Mouse (Mus musculus) mouse embryonic stem cell (cell line): ENCODE data around the gene Tfap2c.

Experiments used
- in situ Hi-C, 2 experiments: fragments of 300-500 bp; cut with MboI; formaldehyde crosslinking; loops; 1 replicate in 1 of 2; 3 replicates in 1 of 2; pipeline ENCODE4 v1.14.3; 2019 to 2020; ENCODE audit warnings: low sequenced_read_pairs in 2 of 2, low pct_unique_long_range_greater_than_20kb in 1 of 2, mixed read lengths in 1 of 2; ENCODE audit not compliant: unreplicated experiment in 1 of 2

Gene Tfap2c

DNA sequence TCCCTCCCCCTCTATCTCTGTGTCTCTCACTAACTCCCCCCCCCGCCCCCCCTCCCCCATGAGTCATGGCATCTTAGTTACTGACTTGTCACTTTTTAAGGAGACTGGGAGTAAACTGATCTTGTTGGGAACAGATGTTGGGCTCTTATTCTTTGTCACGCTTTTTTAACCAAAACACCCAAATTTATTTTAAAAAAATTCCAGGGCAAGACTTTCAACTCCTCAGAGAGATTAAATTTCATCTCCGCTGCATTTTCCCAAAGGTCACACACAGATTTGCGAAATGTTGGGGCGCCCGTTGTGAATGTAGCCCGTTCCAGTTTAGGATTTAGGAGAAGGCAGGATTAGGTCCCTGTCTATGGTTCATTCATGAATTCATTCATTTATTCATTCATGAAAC lies 47.7 kb downstream of the Tfap2c start:
- in situ Hi-C loops = no loop called here

DNA sequence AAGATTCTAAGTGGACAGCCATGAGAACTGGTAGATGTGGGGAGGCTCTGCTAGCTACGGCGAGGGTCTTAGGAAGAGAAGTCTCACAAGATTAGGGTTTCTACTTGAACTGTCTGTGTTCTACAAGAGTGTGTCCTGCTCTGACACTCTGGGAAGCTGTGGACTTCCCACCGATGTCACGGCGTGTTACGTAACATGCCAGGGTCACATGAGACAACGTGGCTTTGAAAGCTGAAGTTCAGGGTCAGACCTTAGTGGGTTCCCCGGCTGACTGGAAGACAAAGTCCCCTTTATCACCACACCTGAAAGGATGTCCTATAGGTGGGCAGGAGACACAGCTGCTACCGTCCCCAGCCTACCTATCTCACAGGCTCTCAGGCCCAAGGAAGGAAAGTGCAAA lies 48.5 kb downstream of the Tfap2c start:
- in situ Hi-C loops = no loop called here

DNA sequence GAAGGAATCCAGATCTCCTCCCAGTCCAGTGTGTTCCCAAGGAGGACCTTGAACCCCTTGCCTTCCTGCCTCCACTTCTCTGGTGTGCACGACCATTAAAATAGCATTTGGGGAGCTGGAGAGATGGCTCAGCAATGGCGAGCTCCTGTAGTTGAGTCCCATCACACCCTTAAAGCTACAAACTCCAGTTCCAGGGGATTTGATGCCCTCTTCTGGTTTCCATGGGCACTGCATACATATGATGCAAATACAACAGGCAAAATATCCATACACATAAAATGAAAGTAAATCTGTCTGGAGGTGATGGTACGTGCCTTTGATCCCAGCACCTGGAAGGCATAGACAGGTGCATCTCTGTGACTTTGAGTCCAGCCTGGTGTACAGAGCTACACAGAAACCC lies 55.2 kb downstream of the Tfap2c start:
- in situ Hi-C loops = loop anchor here (5.0 to 25.0 kb wide), 2 partner anchors 42 to 117 kb away; no protein-coding TSS in a partner anchor

DNA sequence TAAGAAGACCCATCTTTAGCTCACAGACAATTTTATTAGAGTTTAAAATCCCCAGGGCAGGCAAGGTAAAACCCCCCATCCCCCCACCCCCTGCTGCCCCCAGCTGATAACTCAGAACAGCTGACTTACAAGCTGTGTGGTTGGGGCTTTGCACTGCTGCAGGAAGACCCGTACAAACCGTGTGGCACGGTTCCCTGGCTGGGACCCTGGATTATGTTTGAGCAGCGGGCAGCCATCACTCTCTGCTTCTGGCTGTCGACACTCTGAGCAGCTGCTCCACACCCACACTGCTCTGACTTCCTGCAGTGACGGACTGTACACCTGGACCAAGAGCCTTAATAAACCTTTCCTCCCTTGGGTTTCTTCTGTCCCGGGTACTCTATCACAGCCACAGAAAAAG lies 56.2 kb downstream of the Tfap2c start:
- in situ Hi-C loops = loop anchor here in 1 of 2 experiments (25.0 kb wide), 1 partner anchor 118 kb away; no protein-coding TSS in a partner anchor

DNA sequence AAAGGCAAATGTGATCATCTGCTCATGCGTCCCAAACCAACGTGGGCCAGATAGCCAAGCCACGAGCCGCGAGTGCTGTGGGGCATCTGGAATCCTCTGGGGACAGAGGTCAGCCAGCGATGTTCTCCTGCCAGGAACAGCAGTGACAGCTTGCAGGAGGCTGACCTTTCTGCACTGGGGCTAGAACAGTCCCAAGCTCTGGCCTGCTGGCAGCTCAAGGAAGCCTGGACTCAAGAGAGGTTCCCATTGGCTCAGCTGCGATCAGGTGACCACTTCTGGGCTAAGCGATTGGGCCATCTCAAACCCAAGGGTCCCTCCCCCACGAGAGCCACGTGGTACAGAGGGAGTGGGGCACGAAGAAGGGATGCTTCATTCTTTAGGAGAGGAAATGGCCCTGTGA lies 58.3 kb downstream of the Tfap2c start:
- in situ Hi-C loops = loop anchor here in 1 of 2 experiments (25.0 kb wide), 1 partner anchor 120 kb away; no protein-coding TSS in a partner anchor
